Mouse (Mus musculus) Patski (cell line): ENCODE results near the gene Hsd17b1. TPM values are rescaled to one million over a fixed set of nuclear protein-coding genes. Genes with fewer than 3 reads are reported as not detected.

Source experiments
- ATAC-seq: fragments of 100-300 bp; one replicate; pipeline ENCODE4 v1.8.0; 2021
- CTCF ChIA-PET: fragments of 350-600 bp; sonication (Branson Sonifier 250); formaldehyde crosslinking; loops from one replicate; lab custom pipeline; 2022; ENCODE audit warnings: inconsistent platforms; lab: Charles Lee
- POLR2A ChIA-PET: fragments of 350-600 bp; sonication (Branson Sonifier 250); formaldehyde crosslinking; loops from one replicate; lab custom pipeline; 2022; ENCODE audit warnings: antibody characterized with exemption, inconsistent platforms; lab: Charles Lee
- DNase-seq: peaks from one replicate; pipeline ENCODE4 v3.0.0-alpha.2; 2011; ENCODE audit warnings: low read depth, low spot score
- H3K27me3 ChIP-seq: fragments of 371-371 bp; one replicate; pipeline ENCODE4 v1.5.1; 2021
- CTCF ChIP-seq: fragments of 100-300 bp; IDR thresholded peaks from one replicate; pipeline ENCODE4 v1.5.1; 2021
- in situ Hi-C: fragments of 300-500 bp; cut with MboI; formaldehyde crosslinking; loops from 3 replicates; pipeline ENCODE4 v1.11.1; 2018; ENCODE audit warnings: low pct_unique_long_range_greater_than_20kb, mixed read lengths
- polyA plus RNA-seq: library from polyadenylated mRNA; unstranded; gene quantifications from one replicate; pipeline ENCODE4 v1.2.3, GENCODE M21; 2021

Gene Hsd17b1
- polyA plus RNA-seq, 1 experiment from 2014 or later: 0.83 TPM

DNA sequence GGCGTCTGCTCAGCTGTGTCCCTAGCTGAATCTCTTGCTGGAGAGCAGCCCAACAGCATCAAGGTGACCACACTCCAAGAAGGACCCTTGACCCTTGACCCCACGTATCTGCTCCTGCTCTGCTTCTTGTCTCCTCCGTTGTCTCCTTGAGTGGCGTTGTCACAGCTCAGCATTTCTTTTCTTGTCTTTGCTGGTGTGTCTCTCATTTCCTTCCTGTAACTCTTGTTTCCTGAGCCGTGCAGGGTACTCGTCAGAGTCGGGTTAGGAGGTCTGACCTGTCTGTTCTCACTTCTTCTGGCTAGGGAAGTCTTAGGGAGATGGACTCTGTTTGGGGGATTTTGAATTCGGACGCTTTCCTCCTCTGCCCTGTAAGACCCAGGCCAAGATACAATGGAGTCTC, 31.8 kb upstream of the Hsd17b1 start:
- CTCF ChIA-PET: interaction anchor here (0.9 kb wide), 1 partner anchor 17 kb away, joined by 3 read pairs; no protein-coding TSS in a partner anchor
- POLR2A ChIA-PET: no interaction called here
- ATAC-seq (no peak), DNase-seq (no peak)
- in situ Hi-C loops: no loop called here
- TF ChIP-seq CTCF: no peak
- H3K27me3 ChIP-seq: no peaks in the 10 kb centered on the region

DNA sequence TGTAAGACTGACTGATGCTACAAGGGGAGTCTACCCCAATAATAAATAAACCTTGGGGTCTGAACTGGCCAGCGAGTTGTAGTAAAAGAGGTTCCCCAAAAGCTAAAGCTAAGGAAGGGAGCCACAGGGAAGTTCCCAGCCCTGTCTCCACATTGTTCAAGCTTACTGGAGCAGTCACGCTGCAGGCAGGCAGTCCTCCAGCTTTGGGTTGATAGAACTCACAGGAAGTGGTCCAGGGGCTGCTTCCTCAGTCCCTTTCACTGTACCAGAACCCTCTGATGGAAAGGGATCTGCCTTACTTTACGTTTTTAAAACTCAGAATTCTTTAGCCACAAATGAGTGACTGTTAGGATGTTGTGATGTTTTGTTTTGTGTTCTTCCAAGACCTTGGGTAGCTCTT, 30.7 kb upstream of the Hsd17b1 start:
- DNase-seq: no peak
- no peak for ATAC-seq
- H3K27me3 ChIP-seq: no peaks in the 10 kb centered on the region
- in situ Hi-C loops: no loop called here
- no peak for TF ChIP-seq CTCF
- ChIA-PET CTCF (interaction anchor here (1.0 kb wide), 2 partner anchors 49 to 101 kb away, joined by 3 to 4 read pairs; no protein-coding TSS in a partner anchor), POLR2A (interaction anchor here (0.8 to 1.2 kb wide), 2 partner anchors 22 to 31 kb away, joined by 4 read pairs; partner anchors contain the start of gene Naglu)

DNA sequence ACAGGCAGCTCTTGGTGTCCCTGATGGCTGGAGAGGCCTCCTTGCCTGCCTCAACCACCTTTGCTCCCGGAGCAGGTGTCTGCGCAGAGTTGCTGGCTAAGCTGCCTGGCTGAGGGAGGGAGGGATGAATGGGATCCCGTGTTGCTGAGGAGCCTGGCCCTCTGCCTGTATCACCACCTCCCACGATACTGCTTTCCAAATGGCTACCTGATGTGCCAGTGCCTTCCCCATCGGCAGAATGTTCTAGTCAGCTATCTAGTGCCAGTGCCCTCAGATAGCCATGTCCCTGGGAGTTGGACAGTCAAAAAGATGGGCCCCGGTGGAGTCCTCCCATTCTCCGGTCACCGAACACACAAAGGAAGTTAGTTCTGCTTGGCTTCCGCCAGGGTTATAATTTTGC, 27.9 kb upstream of the Hsd17b1 start:
- no peaks in the 10 kb centered on the region for H3K27me3 ChIP-seq
- ChIA-PET CTCF (interaction anchor here (1.3 kb wide), 1 partner anchor 10 kb away, joined by 3 read pairs; no protein-coding TSS in a partner anchor), POLR2A (interaction anchor here (1.0 kb wide), 1 partner anchor 39 kb away, joined by 3 read pairs; no protein-coding TSS in a partner anchor)
- in situ Hi-C loops: no loop called here
- ATAC-seq (no peak), DNase-seq (no peak)
- no peak for TF ChIP-seq CTCF

DNA sequence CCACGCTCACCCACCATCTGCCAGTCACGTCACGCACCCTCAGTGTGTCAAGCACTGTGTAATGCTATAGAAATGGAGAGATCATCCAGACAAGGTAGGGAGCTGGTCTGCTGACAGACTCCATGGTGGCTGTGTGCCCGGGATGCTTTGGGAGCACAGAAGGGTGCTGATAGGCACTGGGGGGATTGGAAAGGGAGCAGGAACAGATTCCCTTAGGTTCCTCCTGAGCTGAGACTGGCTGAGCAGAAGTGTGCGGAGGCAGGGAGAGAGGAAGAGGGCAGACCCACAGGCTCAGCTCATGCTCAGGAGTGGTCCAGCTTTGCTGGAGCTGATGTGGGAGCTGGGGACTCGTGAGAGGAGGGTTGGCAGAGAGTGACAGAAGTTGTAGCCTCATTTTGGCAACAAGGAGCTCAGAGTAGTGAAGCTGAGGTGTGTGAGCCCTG, 27.1 kb upstream of the Hsd17b1 start:
- TF ChIP-seq CTCF: no peak
- POLR2A ChIA-PET: interaction anchor here (1.0 kb wide), 2 partner anchors 13 to 40 kb away, joined by 3 read pairs; no protein-coding TSS in a partner anchor
- in situ Hi-C loops: no loop called here
- CTCF ChIA-PET: interaction anchor here (0.9 to 1.3 kb wide), 4 partner anchors 8 to 19 kb away, joined by 3 to 5 read pairs (median 3); no protein-coding TSS in a partner anchor
- no peaks in the 10 kb centered on the region for H3K27me3 ChIP-seq
- DNase-seq: no peak
- ATAC-seq: no peak

DNA sequence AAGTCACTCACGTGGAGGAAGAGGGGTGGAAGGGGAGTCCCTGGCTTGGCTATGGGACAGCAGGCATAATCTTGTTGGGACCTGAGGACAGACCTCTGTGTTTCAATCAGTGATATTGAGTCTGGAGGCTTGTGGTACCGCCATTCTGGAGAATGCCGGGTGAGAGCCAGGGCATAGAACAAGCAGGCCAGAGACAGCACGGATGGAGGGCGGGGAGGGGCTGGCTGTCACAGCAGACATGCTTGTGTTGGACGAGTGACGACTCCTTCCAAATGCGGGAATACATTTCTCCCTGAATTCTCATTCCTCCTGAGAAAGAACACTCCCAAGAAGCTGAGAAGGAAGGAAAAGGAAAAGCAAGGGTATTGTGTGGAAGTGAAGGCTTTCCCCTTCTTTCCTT, 26.6 kb upstream of the Hsd17b1 start:
- ATAC-seq (no peak), DNase-seq (no peak)
- no peak for TF ChIP-seq CTCF
- H3K27me3 ChIP-seq: no peaks in the 10 kb centered on the region
- in situ Hi-C loops: no loop called here
- ChIA-PET CTCF (interaction anchor here (0.9 to 1.3 kb wide), 4 partner anchors 9 to 19 kb away, joined by 3 to 5 read pairs (median 3); no protein-coding TSS in a partner anchor), POLR2A (interaction anchor here (0.6 to 1.0 kb wide), 3 partner anchors 12 to 41 kb away, joined by 3 read pairs; no protein-coding TSS in a partner anchor)

DNA sequence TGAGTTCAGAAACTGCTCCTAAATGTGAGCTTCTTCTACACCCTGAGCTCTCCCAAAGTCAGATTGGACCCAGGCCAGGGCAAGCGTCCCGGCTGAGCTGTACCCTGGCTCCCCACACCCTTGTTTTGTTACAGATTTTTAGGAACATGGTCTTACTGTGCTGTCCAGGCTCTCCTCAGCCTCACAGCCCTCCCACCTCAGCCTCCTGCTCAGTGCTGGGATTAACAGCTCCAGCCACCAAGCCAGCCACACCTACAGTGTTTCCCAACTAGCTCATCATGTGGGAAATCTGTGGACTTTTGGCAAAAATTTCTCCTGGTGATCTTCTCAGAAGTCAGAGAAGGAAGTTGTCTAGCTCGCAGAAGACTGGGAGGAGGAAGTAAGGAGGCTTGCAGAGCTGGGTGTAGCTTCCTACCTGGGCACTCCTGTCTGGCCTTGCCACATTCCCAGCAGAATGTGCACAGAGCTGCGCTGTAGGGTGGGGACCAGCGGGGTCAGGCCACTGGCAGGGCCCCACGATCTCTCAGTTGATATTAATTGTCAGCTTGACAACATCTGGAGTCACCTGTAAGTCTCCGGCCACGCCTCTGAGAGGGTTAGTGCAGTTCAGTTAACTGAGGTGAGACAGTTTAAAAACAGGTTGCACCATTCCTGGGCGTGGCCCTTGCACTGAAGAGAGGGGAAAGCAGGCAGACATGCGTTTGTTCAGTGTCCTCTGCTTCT, 25.3 kb upstream of the Hsd17b1 start:
- in situ Hi-C loops: no loop called here
- ATAC-seq (no peak), DNase-seq (no peak)
- POLR2A ChIA-PET: interaction anchor here (1.4 kb wide), 1 partner anchor 13 kb away, joined by 4 read pairs; no protein-coding TSS in a partner anchor
- CTCF ChIA-PET: interaction anchor here (0.8 to 1.0 kb wide), 2 partner anchors 11 to 69 kb away, joined by 3 read pairs; no protein-coding TSS in a partner anchor
- H3K27me3 ChIP-seq: no peaks in the 10 kb centered on the region
- no peak for TF ChIP-seq CTCF

DNA sequence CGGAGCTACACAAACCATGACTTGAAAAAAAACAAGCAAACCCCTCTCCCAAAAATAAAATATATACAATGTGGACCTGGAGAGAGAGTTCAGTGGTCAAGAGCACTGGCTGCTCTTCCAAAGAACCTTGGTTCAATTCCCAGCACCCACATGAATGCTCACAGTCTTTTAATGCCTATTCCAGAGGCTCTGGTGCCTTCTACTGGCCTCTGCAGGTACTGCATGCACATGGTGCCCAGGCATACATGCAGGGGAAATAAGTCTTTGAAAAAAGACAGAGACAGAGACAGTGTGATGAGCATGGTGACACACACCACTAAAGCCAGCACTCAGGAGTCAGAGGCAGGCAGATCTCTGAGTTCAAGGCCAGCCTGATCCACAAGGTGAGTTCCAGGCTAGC, 24.2 kb upstream of the Hsd17b1 start:
- ATAC-seq: no peak
- POLR2A ChIA-PET: no interaction called here
- TF ChIP-seq CTCF: no peak
- in situ Hi-C loops: no loop called here
- no peaks in the 10 kb centered on the region for H3K27me3 ChIP-seq
- CTCF ChIA-PET: interaction anchor here (1.5 to 3.6 kb wide), 2 partner anchors 70 to 86 kb away, joined by 5 to 16 read pairs; no protein-coding TSS in a partner anchor
- DNase-seq: no peak

DNA sequence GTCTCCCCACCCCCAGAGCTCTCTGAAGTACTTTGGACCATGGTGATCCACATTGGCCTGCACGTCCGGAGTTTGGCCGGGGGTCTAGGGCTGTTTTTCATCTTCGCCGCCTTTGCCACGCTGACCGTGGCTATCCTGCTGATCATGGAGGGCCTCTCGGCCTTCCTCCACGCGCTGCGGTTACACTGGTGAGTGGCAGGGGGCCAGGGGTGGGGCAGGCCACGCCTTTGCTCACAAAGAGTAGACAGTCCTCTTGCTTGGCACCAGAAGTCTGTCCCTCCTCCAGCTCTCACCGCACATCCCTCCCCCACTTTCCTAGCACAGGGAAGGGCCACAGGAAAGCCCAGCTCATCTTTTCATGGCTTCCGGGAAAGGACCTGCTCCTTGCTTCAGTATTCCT, 22.8 kb upstream of the Hsd17b1 start:
- in situ Hi-C loops: loop anchor here (5.0 kb wide), 2 partner anchors 73 to 158 kb away; no protein-coding TSS in a partner anchor
- ChIA-PET POLR2A (interaction anchor here (0.8 kb wide), 1 partner anchor 13 kb away, joined by 3 read pairs; no protein-coding TSS in a partner anchor), CTCF (interaction anchor here (0.6 to 3.6 kb wide), 5 partner anchors 20 to 87 kb away, joined by 3 to 16 read pairs (median 3); no protein-coding TSS in a partner anchor)
- ATAC-seq: no peak
- H3K27me3 ChIP-seq: no peaks in the 10 kb centered on the region
- no peak for DNase-seq
- TF ChIP-seq CTCF: no peak

DNA sequence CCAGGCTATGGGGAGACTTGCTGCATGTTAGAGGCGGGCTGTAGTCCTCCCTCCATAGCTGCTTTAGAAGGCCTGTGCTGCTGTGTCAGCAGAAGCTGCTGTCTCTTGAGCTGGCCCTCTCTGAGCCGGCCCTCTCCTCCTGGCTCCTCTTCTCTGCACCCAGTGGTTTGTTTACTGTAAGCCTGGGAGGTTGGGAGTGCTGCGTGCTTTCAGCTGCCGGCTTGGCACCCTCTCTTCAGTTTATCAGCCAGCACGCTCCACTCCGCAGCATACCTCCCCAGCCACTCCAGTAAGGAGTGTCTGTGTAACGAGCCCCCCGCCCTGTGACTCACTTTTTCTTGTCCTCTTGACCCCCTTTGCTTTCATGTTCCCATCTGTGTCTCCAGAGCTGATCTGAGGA, 21.3 kb upstream of the Hsd17b1 start:
- in situ Hi-C loops: loop anchor here (5.0 kb wide), 2 partner anchors 75 to 160 kb away; no protein-coding TSS in a partner anchor
- ATAC-seq: no peak
- CTCF ChIA-PET: interaction anchor here (0.8 to 3.6 kb wide), 9 partner anchors 11 to 163 kb away, joined by 3 to 16 read pairs (median 3); no protein-coding TSS in a partner anchor
- no peak for TF ChIP-seq CTCF
- no peaks in the 10 kb centered on the region for H3K27me3 ChIP-seq
- POLR2A ChIA-PET: interaction anchor here (0.9 kb wide), 1 partner anchor 23 kb away, joined by 3 read pairs; no protein-coding TSS in a partner anchor
- DNase-seq: peak; percentile 38

DNA sequence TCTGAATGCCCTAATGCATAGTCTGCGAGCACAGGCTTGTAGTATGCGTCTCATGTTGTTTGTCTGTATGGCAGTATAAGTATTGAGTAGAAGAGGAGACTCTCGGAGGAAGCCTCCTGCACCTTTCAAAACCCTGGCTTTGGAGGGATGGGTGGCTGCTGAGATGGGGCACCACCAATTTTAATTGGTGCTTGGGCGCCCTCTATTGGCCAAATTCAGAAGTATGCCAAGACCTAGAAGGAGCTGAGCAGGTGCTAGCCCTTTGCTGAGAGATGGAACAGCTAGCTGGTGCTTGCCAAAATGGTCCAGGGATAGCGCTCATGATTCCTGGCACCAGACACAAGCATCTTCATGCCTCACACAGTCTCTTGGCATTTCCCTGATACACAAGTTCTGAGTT, 20.4 kb upstream of the Hsd17b1 start:
- in situ Hi-C loops: loop anchor here (5.0 kb wide), 2 partner anchors 76 to 161 kb away; no protein-coding TSS in a partner anchor
- ATAC-seq: no peak
- peak; percentile 90 for TF ChIP-seq CTCF

More for the DNA sequence above, 20.4 kb upstream of the Hsd17b1 start:
- ChIA-PET CTCF (interaction anchor here (0.6 to 3.6 kb wide), 13 partner anchors 10 to 143 kb away, joined by 3 to 16 read pairs (median 4); partner anchors contain the start of gene Coasy), POLR2A (interaction anchor here (0.9 kb wide), 1 partner anchor 24 kb away, joined by 3 read pairs; no protein-coding TSS in a partner anchor)
- DNase-seq: peak; percentile 20
- no peaks in the 10 kb centered on the region for H3K27me3 ChIP-seq
